Mouse (Mus musculus) cerebellum, adult (tissue): ENCODE data around the gene Kiz.

Experiments used
- ATAC-seq: cut with Nextera tagmentation; 2 replicates; pipeline ENCODE4 v1.9.2; 2017; ENCODE audit warnings: mild to moderate bottlenecking, moderate library complexity, mixed read lengths; ENCODE audit not compliant: insufficient number of reproducible peaks, low FRiP score, low TSS enrichment

Gene Kiz

GRCm38 (mm10) chr2:146958951-146959821 is 103.5 kb downstream of the Kiz start:
- peak; percentile 69 for ATAC-seq

DNA sequence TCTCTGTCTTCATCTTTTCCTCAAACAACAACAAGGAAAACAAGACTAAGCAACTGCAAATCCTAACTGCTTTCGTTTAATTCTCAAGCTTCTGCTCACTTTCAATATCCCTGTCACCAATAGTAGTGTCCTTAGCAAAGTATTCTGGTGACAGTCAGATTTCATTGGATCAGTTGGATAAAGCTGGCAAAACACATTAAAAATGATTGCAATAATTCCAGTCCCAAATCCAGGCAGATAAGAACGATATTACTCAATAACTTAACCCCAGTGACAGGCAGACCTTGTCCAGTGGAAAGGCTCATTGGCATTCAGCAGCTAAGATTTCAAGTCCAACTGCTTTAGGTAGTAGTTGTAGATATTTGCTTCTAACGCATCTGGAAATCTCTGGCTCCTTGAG is 119.4 kb downstream of the Kiz start:
- no peak for ATAC-seq

- ATAC-seq = no peak
Observed at GRCm38 (mm10) chr2:146975453-146976028, 119.9 kb downstream of the Kiz start.

- no peak for ATAC-seq
Observed at GRCm38 (mm10) chr2:146982786-146983185, 127.1 kb downstream of the Kiz start.

GRCm38 (mm10) chr2:146984831-146985230 is 129.2 kb downstream of the Kiz start:
- no peak for ATAC-seq

DNA sequence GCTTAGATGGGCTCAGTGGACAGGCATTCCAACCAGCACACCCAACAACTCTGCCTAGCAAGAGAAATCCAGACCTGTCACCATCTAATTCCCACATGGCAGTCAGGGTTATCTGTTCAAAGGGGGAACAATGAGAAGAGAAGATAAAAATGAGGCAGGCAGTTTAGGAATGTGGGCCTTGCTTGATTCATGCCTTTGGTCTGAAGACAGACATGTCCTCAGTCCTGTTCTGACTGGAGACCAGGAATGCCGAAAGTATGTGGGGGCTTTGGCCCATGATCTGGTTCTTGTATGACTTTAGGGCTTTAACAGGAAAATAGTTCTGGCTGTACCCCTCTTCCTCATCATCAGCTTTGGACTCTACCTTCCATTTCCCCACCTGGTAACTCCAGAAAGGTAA is 130.1 kb downstream of the Kiz start:
- ATAC-seq = no peak

DNA sequence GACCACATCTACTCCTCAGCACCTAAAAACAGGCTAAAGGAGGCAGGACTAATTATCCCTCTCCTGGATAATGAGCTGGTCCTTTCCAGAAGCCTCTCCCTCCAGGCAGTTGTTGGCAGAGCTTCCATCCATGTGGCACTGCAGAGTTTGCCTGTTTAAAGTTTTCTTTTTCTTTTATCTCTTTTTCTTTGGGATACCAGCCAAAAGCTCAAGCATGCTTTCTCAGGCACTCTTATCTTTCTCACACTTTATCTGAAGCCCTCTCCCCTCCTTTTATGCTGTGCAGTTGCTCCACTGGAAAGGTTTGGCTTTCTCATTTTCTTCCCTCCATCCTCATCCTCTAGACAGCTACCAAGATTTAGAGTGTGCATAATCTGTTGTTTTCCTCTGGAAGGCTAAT is 130.8 kb downstream of the Kiz start:
- no peak for ATAC-seq

DNA sequence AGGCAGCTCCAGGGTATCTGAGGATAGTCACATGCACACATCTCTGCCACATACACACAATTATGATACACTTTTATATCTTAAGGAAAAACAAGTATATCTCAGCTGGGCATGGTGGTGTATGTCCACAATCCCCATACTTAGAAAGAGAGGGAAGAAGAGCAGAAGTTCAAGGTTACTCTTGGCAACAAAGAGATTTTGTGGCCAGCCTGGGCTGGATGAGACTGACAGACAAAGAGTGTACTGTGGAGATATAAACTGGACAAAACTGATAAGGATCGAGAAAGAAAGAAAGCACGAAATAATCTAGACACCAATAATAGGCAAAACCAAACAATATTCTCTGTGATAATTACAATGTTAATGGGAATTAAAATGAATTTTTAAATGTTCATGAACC is 151.6 kb downstream of the Kiz start:
- ATAC-seq = no peak

DNA sequence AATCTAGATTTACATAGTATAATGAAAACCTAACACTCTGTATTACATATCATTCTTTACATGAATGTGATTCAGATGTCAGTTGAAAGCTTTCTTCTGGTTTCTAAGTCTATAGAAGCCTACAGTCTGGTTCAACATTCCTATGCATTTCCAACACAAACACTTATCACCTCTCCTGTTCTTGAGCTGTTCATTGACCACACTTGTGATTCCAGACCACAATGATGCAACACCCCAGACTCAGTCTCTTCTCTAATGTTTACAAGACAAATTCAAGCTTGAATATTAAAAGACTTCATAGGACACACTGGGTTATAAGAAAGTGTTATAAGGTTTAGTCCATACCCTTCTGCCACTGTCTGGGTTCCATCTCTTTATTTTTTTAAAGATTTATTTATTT is 153.4 kb downstream of the Kiz start:
- ATAC-seq = no peak

DNA sequence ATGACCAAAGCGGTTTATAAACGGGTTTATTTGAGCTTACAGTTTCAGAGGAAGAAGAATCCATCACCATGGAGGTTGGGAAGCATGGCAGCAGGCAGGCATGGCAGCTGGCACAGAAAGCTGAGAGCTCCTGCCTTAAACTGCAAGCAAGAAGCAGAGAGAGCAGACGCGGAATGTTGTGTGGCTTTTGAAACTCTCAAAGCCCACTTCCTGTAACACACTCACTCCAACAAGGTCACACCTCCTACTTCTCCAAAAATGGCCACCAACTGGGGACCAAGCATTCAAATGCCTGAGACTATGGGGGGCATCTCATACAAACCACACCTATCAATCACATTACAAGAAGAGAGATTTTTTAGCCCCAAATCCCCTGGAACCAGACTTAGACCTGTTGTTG is 154.5 kb downstream of the Kiz start:
- no peak for ATAC-seq

GRCm38 (mm10) chr2:147010952-147011351 is 155.3 kb downstream of the Kiz start:
- ATAC-seq = no peak

GRCm38 (mm10) chr2:147011474-147012140 is 155.9 kb downstream of the Kiz start:
- no peak for ATAC-seq

- no peak for ATAC-seq
Observed at GRCm38 (mm10) chr2:147012141-147012622, 156.5 kb downstream of the Kiz start.

GRCm38 (mm10) chr2:147012623-147013184 is 157.0 kb downstream of the Kiz start, which contains the start of gene Xrn2:
Xrn2 (plus strand) TSS chr2:147012996.
- peak; percentile 98 for ATAC-seq

DNA sequence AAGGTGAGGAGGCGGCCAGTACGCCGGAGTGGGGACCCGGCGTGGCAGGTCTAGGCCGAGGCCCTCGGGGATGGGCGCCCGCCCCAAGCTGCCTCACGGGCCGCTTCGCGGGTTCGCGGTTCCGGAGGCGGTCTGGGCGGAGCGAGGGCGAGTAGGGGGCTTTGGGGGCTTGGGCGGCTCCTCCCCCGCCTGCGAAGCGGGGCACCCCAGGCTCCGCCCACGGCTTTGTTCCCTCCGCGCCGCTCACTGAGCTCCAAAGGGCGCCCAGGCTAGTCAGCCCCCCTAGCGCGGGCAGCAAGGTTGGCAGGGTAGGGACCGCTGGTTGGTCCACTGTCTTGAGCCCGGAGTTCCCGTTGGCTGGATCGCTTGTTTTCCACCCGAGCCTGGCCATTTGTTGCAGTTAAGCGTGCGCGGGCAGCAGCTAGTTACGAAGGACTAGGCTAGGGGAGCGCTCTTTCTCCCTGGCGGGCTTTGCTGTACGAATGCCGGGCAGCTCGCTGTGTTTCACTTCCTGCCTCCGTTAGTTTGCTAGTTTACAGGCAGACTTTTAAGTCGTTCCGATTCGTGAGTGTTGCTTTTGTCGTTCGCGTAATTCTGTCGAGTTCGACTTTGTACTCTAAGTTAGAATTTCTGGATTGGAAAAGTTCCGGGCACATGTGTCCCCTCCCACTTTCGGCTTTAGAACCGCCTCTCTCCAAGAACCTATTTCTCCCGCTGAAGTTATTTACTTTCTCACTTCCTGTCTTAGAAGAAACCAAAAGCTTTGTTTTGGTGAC is 157.7 kb downstream of the Kiz start:
- peak; percentile 36 for ATAC-seq

GRCm38 (mm10) chr2:147014101-147014886 is 158.6 kb downstream of the Kiz start:
- no peak for ATAC-seq
